Mouse (Mus musculus) myocyte (in vitro differentiated cells): ENCODE data around the gene Lsm12.
A peak's percentile ranks its signal among the peaks of the same experiment; 100 is the strongest.

Experiments used
- POLR2A ChIP-seq: IDR thresholded peaks from one replicate; pipeline ENCODE4 v1.6.1; 2011; ENCODE audit warnings: low read depth, mild to moderate bottlenecking, control low read depth, moderate library complexity; ENCODE audit not compliant: insufficient read length
- POLR2AphosphoS2 ChIP-seq: IDR thresholded peaks from one replicate; pipeline ENCODE4 v1.6.1; 2011; ENCODE audit warnings: low read depth, control low read depth; ENCODE audit not compliant: insufficient read length

GRCm38 (mm10) chr11:102201408-102201821 is 16.3 kb upstream of the Lsm12 start:
- TF ChIP-seq POLR2A: peak; percentile 32
- peak; percentile 60 for TF ChIP-seq POLR2AphosphoS2
